Mouse (Mus musculus): Measurements from ENCODE around the gene Agpat4.

- TF ChIP-seq CTCF (IDR thresholded peaks at IDR 0.05; ENCODE audit: borderline replicate concordance, extremely low read depth, insufficient read depth, insufficient read length) (no peak), POLR2A (IDR thresholded peaks at IDR 0.05; ENCODE audit: borderline replicate concordance, extremely low read depth, insufficient read depth, insufficient read length, poor library complexity, severe bottlenecking) (no peak)
Observed at GRCm38 (mm10) chr17:12175626-12176025, 57.1 kb downstream of the Agpat4 start.

All from brain, embryonic 14.5 days (tissue).